Mouse (Mus musculus) embryonic fibroblast, embryonic 13.5 days (primary cell): ENCODE measurements around the gene Farp2.

Experiments used
- CTCF ChIP-seq: IDR thresholded peaks from 2 replicates; pipeline ENCODE4 v1.5.1; 2011; ENCODE audit warnings: mild to moderate bottlenecking, control low read depth, low read length, moderate library complexity, borderline replicate concordance; ENCODE audit not compliant: insufficient read depth
- POLR2A ChIP-seq: IDR thresholded peaks from 2 replicates; pipeline ENCODE4 v1.6.1; 2011; ENCODE audit warnings: low read depth, mild to moderate bottlenecking, control low read depth, low read length, moderate library complexity

DNA sequence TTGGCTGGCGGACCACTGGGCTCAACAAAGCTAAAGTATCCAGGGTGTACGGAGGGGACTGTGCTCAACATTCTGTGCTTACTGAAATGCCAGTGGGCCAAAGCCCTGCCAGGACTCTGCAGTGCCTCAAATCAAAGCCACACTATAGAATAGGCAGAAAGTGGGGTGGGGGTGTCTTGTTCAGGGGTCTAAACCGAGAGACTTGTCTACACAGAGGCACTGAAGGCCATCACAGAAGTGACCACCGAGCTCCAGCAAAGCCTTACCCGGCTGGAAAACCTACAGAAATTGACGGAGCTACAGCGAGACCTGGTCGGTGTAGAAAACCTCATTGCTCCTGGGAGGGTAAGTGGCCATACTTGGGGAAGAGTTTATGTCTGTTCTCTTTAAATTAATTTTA is 97.9 kb downstream of the Farp2 start:
- TF ChIP-seq CTCF = no peak
- TF ChIP-seq POLR2A = no peak
